Mouse (Mus musculus) heart, adult 18-20 months (tissue): ENCODE measurements around the gene Zbtb44. TPM values are rescaled to one million over a fixed set of nuclear protein-coding genes. Genes with fewer than 3 reads are reported as not detected.

Experiments
- DNase-seq, 2 experiments: peaks; one replicate each; pipeline ENCODE4 v3.0.0; 2021 to 2022; ENCODE audit warnings: mixed read lengths in 1 of 2
- total RNA-seq, 2 experiments: library from RNA; stranded (reverse); gene quantifications; 2 replicates each; pipeline ENCODE4 v1.2.3; 2021

The Zbtb44 gene
- total RNA-seq, 2 experiments from 2014 or later: 30.3 to 35.5 TPM

DNA sequence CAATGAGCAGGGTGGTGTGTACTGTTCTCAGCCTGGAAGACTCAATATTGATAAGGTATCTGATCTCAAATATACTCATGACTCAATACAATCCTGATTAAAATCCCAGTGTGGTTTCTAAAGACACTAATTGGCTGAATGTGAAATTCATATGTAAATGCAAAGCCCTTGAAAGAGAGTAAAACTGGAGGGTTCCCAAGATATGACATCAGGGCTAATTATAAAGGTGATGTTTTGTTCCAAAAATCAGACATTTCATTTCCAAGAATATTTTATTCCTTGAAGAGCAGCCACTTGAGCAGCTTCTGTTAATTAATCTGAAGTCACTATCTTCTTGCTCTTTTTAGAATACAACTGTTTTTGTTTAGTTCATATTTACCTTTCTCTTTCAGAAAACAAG lies 85.1 kb downstream of the Zbtb44 start:
- DNase-seq: no peak

DNA sequence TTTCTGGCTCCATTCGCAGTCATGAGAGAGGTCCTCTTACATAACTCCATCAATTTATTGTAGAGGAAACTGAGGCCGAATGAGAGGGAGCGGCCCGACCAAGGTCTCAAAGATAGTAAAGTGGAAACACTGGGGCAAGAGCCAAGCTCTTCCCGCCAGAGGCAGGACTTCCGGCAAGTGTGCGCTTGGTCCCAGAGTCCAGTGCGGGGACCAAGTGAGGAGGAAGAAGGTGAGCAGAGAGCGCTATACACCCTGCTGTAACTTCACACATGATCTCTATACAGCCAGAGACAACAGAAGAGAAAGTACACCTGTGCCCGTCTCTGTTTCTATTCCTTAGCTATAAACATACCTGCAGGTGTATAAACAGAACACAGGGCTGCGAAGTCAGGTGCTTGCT lies 86.6 kb downstream of the Zbtb44 start:
- DNase-seq: no peak

- DNase-seq: no peak
Measured at GRCm38 (mm10) chr9:31117488-31117887, 87.0 kb downstream of the Zbtb44 start.

- no peak for DNase-seq
Measured at GRCm38 (mm10) chr9:31118520-31119298, 88.3 kb downstream of the Zbtb44 start.

- no peak for DNase-seq
Measured at GRCm38 (mm10) chr9:31119405-31119804, 89.0 kb downstream of the Zbtb44 start.

- DNase-seq: no peak
Measured at GRCm38 (mm10) chr9:31119882-31120532, 89.6 kb downstream of the Zbtb44 start.

DNA sequence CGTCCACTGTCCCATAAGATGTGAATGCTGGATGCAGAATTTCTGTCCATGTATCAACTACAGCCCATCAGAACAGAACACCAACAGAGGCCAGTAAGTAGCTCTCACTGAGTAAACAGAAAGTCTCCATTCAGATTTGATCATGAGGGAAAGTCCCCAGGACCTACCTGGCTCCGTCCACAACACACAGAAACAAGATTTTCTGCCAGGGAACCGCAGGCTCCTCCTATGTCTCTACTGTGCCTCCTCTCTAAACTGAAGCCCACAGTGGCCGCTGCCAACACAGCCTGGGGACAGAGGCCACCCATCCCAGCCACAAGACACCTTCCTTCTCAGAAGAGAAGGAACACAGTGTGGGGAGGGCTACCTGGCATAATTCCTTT lies 90.1 kb downstream of the Zbtb44 start:
- no peak for DNase-seq

- DNase-seq: no peak
Measured at GRCm38 (mm10) chr9:31122464-31123030, 92.1 kb downstream of the Zbtb44 start.

Other genes starting within 250 kb of the Zbtb44 start
- 1 to 10 TPM; 4.8 to 5.9 TPM for gene Adamts15, start 108.2 kb upstream of the Zbtb44 start, total RNA-seq
- gene Adamts8, start 88.1 kb upstream of the Zbtb44 start, total RNA-seq: 1 to 10 TPM; 2.1 to 2.8 TPM
- gene St14, start 101.2 kb downstream of the Zbtb44 start, total RNA-seq: under 1 TPM; 0.32 to 0.49 TPM
- gene Aplp2, start 181.2 kb downstream of the Zbtb44 start, total RNA-seq: 100 to 1,000 TPM; 318 to 322 TPM
- 1 to 10 TPM; 4.2 to 5.0 TPM for gene Prdm10, start 249.9 kb downstream of the Zbtb44 start, total RNA-seq